8 mouse cellular contexts compared by ENCODE assay signal in genomic region chr11:68900519-68901350, GRCm38 (mm10). TPM values are rescaled to one million over a fixed set of nuclear protein-coding genes. Genes with fewer than 3 reads are reported as not detected.
DNase-seq lines count a peak whose midpoint lies in the region; ATAC-seq and TF ChIP-seq lines count a peak whose summit lies in the region.

No protein-coding gene starts in this region.

- 29% methylated on average over 31 of the region's 31 CpGs for WGBS in forebrain, embryonic 14.5 days
- 32% methylated on average over 31 of the region's 31 CpGs for WGBS in liver, embryonic 13.5 days (ENCODE audit: insufficient replicate concordance)

- no peak for TF ChIP-seq CTCF in C2C12 (IDR thresholded peaks at IDR 0.05; ENCODE audit: control insufficient read depth, insufficient read depth, insufficient read length)

- peaks cover 15% of the 10 kb centered on the region for H3K79me3 ChIP-seq in C2C12 (ENCODE audit: low read depth)

- intact Hi-C loops in gastrocnemius, postnatal 36 days (cut with DNase I), result loop anchor here (10.0 kb wide), 1 partner anchor 224 kb away; the partner anchor contains the start of genes 9130213A22Rik, Aloxe3 and Hes7
- intact Hi-C loops in left cerebral cortex, postnatal 36 days (cut with DNase I), result loop anchor here (2.0 to 5.0 kb wide), 3 partner anchors 37 to 67 kb away; partner anchors contain the start of gene Slc25a35

- no peak overlapping the region for H3K27ac ChIP-seq in forebrain, embryonic 14.5 days (ENCODE audit: low read depth, low read length)
- peak overlapping the region; percentile 66 for H3K27ac ChIP-seq in liver, embryonic 13.5 days

- peak overlapping the region; percentile 60 for H3K4me2 ChIP-seq in forebrain, embryonic 14.5 days (ENCODE audit: low read length)
- peak overlapping the region; percentile 82 for H3K4me2 ChIP-seq in liver, embryonic 13.5 days

- peaks cover 27% of the 10 kb centered on the region for H3K36me3 ChIP-seq in C2C12 (ENCODE audit: control insufficient read depth, insufficient read depth)
- H3K36me3 ChIP-seq in forebrain, embryonic 14.5 days (ENCODE audit: control insufficient read depth, insufficient read depth, low read length), result peaks cover 35% of the 10 kb centered on the region
- peaks cover 35% of the 10 kb centered on the region for H3K36me3 ChIP-seq in liver, embryonic 13.5 days

- H3K4me3 ChIP-seq in C2C12 (ENCODE audit: insufficient read depth, poor library complexity, severe bottlenecking), result peak overlapping the region; percentile 14
- peak overlapping the region; percentile 66 for H3K4me3 ChIP-seq in forebrain, embryonic 14.5 days (ENCODE audit: low read depth, low read length)
- H3K4me3 ChIP-seq in liver, embryonic 13.5 days (replicated peaks), result peak overlapping the region; percentile 95

- H3K27me3 ChIP-seq in C2C12 (ENCODE audit: control insufficient read depth, insufficient read depth, insufficient read length), result no peaks in the 10 kb centered on the region
- no peaks in the 10 kb centered on the region for H3K27me3 ChIP-seq in forebrain, embryonic 14.5 days (replicated peaks; ENCODE audit: control insufficient read depth, insufficient read depth, low read length)
- peaks cover 3% of the 10 kb centered on the region; the same call in 1 of the 2 replicates for H3K27me3 ChIP-seq in liver, embryonic 13.5 days

- peak; percentile 19 for DNase-seq in gastrocnemius, postnatal 25 days
- DNase-seq in gastrocnemius, postnatal 36 days, result no peak
- no peak for DNase-seq in forebrain, embryonic 14.5 days (ENCODE audit: low spot score)
- no peak for DNase-seq in liver, embryonic 13.5 days
- DNase-seq in left cerebral cortex, postnatal 36 days (ENCODE audit: low spot score in 2 of 2), result no peak
- no peak for DNase-seq in adrenal gland, adult (ENCODE audit: inconsistent age in 2 of 2, low spot score in 1 of 2)

- no peaks in the 10 kb centered on the region for H3K9me3 ChIP-seq in forebrain, embryonic 14.5 days (replicated peaks; ENCODE audit: control insufficient read depth, low read length)
- H3K9me3 ChIP-seq in liver, embryonic 13.5 days (replicated peaks), result no peaks in the 10 kb centered on the region

- H3K4me1 ChIP-seq in forebrain, embryonic 14.5 days (ENCODE audit: control insufficient read depth, insufficient read depth, low read length), result peaks cover 5% of the 10 kb centered on the region; the same call in 1 of the 2 replicates
- peaks cover 72% of the 10 kb centered on the region for H3K4me1 ChIP-seq in liver, embryonic 13.5 days (replicated peaks)

- peak overlapping the region; percentile 44 for H3ac ChIP-seq in C2C12 (ENCODE audit: control insufficient read depth, insufficient read length, low read depth)

- ATAC-seq in forebrain, embryonic 14.5 days, result peak; percentile 24; the same call in 1 of the 2 replicates
- peak; percentile 17 for ATAC-seq in liver, embryonic 13.5 days (ENCODE audit: low read depth)
- ATAC-seq in inflammation-experienced regulatory T-cells, adult 6 months, result no peak

- H3K9ac ChIP-seq in forebrain, embryonic 14.5 days (ENCODE audit: low read length), result peak overlapping the region; percentile 52
- H3K9ac ChIP-seq in liver, embryonic 13.5 days, result peak overlapping the region; percentile 71

- H3K79me2 ChIP-seq in C2C12 (ENCODE audit: control insufficient read depth, insufficient read depth), result peaks cover 26% of the 10 kb centered on the region

TF ChIP-seq in C2C12, 6 proteins besides CTCF, POLR2A, EP300 and RAD21:
- TF ChIP-seq CEBPB (IDR thresholded peaks at IDR 0.05; ENCODE audit: low read depth), result no peak
- TF ChIP-seq MYOG (IDR thresholded peaks at IDR 0.05; ENCODE audit: control insufficient read depth, extremely low read depth, insufficient read length), result no peak
- no peak for TF ChIP-seq MAX (IDR thresholded peaks at IDR 0.05)
- TF ChIP-seq MYOD1 (IDR thresholded peaks at IDR 0.05; ENCODE audit: control insufficient read depth, insufficient read length, low read depth), result no peak
- no peak for TF ChIP-seq USF1 (IDR thresholded peaks at IDR 0.05; ENCODE audit: low read depth)
- no peak for TF ChIP-seq FOSL1 (IDR thresholded peaks at IDR 0.05; ENCODE audit: insufficient read depth, low read length, poor library complexity, severe bottlenecking)

RNA-seq across cellular contexts. Expression of gene Rpl26, which starts 0.6 kb away (rescaled TPM):
- 100 to 1,000 TPM; 573 to 637 TPM for total RNA-seq in gastrocnemius, postnatal 25 days (2021)
- total RNA-seq in gastrocnemius, postnatal 36 days (2021), result 100 to 1,000 TPM; 536 to 627 TPM
- polyA plus RNA-seq in C2C12 (2012; fragmentation: generic; extraction: Trizol), result 625 TPM
- 673 and 871 TPM in 2 replicates for polyA plus RNA-seq in forebrain, embryonic 14.5 days (2014; fragmentation: Nextera tagmentation; extraction: Ambion mirVana)
- 881 and 895 TPM in 2 replicates for polyA plus RNA-seq in liver, embryonic 13.5 days (2015; fragmentation: Nextera tagmentation; extraction: Ambion mirVana)
- polyA plus RNA-seq in inflammation-experienced regulatory T-cells, adult 6 months (2017; shearing (Covaris generic)), result 1,000 to 10,000 TPM; 1,371 to 2,270 (median 2,196) TPM
- 100 to 1,000 TPM; 695 to 749 TPM for total RNA-seq in left cerebral cortex, postnatal 36 days (2021)

RNA-seq across cellular contexts. Expression of gene Rnf222, which starts 12.4 kb away (rescaled TPM):
- not detected for total RNA-seq in gastrocnemius, postnatal 25 days (2021)
- total RNA-seq in gastrocnemius, postnatal 36 days (2021), result not detected
- polyA plus RNA-seq in C2C12 (2012; fragmentation: generic; extraction: Trizol), result not detected
- polyA plus RNA-seq in forebrain, embryonic 14.5 days (2014; fragmentation: Nextera tagmentation; extraction: Ambion mirVana), result not detected in 2 replicates
- 0.08 and 0.09 TPM in 2 replicates for polyA plus RNA-seq in liver, embryonic 13.5 days (2015; fragmentation: Nextera tagmentation; extraction: Ambion mirVana)
- not detected for polyA plus RNA-seq in inflammation-experienced regulatory T-cells, adult 6 months (2017; shearing (Covaris generic))
- not detected for total RNA-seq in left cerebral cortex, postnatal 36 days (2021)

RNA-seq across cellular contexts. Expression of gene Odf4, which starts 26.1 kb away (rescaled TPM):
- not detected for total RNA-seq in gastrocnemius, postnatal 25 days (2021)
- not detected for total RNA-seq in gastrocnemius, postnatal 36 days (2021)
- not detected for polyA plus RNA-seq in C2C12 (2012; fragmentation: generic; extraction: Trizol)
- polyA plus RNA-seq in forebrain, embryonic 14.5 days (2014; fragmentation: Nextera tagmentation; extraction: Ambion mirVana), result 0.23 TPM in 1 of 2 replicates, not detected in the other
- not detected in 2 replicates for polyA plus RNA-seq in liver, embryonic 13.5 days (2015; fragmentation: Nextera tagmentation; extraction: Ambion mirVana)
- not detected for polyA plus RNA-seq in inflammation-experienced regulatory T-cells, adult 6 months (2017; shearing (Covaris generic))
- total RNA-seq in left cerebral cortex, postnatal 36 days (2021), result under 1 TPM; 0.47 to 0.70 TPM

RNA-seq across cellular contexts. Expression of gene Ndel1, which starts 29.1 kb away (rescaled TPM):
- total RNA-seq in gastrocnemius, postnatal 25 days (2021), result 10 to 100 TPM; 69.4 to 71.0 TPM
- 10 to 100 TPM; 70.0 to 81.9 TPM for total RNA-seq in gastrocnemius, postnatal 36 days (2021)
- polyA plus RNA-seq in C2C12 (2012; fragmentation: generic; extraction: Trizol), result 27.9 TPM
- 70.0 and 80.2 TPM in 2 replicates for polyA plus RNA-seq in forebrain, embryonic 14.5 days (2014; fragmentation: Nextera tagmentation; extraction: Ambion mirVana)
- polyA plus RNA-seq in liver, embryonic 13.5 days (2015; fragmentation: Nextera tagmentation; extraction: Ambion mirVana), result 35.5 and 40.0 TPM in 2 replicates
- 10 to 100 TPM; 30.8 to 36.0 (median 32.1) TPM for polyA plus RNA-seq in inflammation-experienced regulatory T-cells, adult 6 months (2017; shearing (Covaris generic))
- 100 to 1,000 TPM; 104 to 106 TPM for total RNA-seq in left cerebral cortex, postnatal 36 days (2021)

RNA-seq across cellular contexts. Expression of gene Arhgef15, which starts 56.5 kb away (rescaled TPM):
- 1 to 10 TPM; 8.4 to 9.6 TPM for total RNA-seq in gastrocnemius, postnatal 25 days (2021)
- total RNA-seq in gastrocnemius, postnatal 36 days (2021), result 1 to 10 TPM; 6.9 to 7.8 TPM
- 0.25 TPM for polyA plus RNA-seq in C2C12 (2012; fragmentation: generic; extraction: Trizol)
- polyA plus RNA-seq in forebrain, embryonic 14.5 days (2014; fragmentation: Nextera tagmentation; extraction: Ambion mirVana), result 5.8 and 6.3 TPM in 2 replicates
- 1.4 and 1.5 TPM in 2 replicates for polyA plus RNA-seq in liver, embryonic 13.5 days (2015; fragmentation: Nextera tagmentation; extraction: Ambion mirVana)
- polyA plus RNA-seq in inflammation-experienced regulatory T-cells, adult 6 months (2017; shearing (Covaris generic)), result under 1 TPM in 1 of 3 experiments, not detected in 2; 0.21 TPM
- 10 to 100 TPM; 16.5 to 26.9 TPM for total RNA-seq in left cerebral cortex, postnatal 36 days (2021)

Comparison
In these comparisons a context has a peak if more than half of its experiments do, and no peak if none do; other contexts are left out.
1. H3K4me3 ChIP-seq: peak in every context shown above with its lines; median percentile 95 in liver, embryonic 13.5 days; 66 in forebrain, embryonic 14.5 days; 14 in C2C12.